ENCODE assay signal across 8 mouse cellular contexts in the genomic region with DNA sequence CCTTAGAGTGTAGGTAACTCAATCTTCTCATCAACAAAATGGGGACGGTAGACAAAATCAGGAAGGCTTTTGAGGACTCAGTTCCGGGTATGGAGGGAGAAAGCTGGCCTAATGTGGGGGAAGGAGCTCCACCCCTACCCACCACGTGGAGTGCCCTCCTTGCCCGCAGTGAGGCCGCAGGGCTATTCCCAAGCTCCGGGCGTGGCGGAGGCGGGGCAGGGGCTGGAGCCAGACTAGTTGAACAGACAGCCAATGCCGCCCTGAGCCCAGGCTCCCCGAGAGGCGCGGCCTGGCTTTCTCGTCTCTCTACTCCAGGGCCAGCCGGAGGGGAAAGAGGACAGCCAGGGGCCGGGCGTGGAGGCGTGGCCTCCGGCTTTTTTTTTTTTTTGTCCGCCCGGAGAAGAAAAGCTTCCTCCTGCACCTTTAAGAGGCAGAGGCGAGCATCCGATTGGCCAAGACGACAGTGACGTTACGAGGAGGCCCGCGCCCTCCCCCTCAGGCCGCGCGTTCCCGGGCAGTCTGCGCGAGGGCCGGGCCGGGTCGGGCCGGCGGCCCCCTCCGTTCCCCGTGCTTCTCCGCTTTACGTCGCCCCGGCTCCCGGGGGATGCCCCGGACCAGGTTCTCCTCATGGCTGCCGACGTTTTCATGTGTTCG. TPM values are rescaled to one million over a fixed set of nuclear protein-coding genes. Genes with fewer than 3 reads are reported as not detected.
DNase-seq lines count a peak whose midpoint lies in the region; ATAC-seq and TF ChIP-seq lines count a peak whose summit lies in the region.

A gene (plus strand): TSS at position 496 of the 654 bp plus-strand sequence.

- H3K9me3 ChIP-seq in hindbrain, postnatal 0 days (ENCODE audit: low read length) = no peaks in the 10 kb centered on the region

- peak; percentile 95 for ATAC-seq in hindbrain, postnatal 0 days
- peak; percentile 84 for ATAC-seq in megakaryocyte, adult 5-6 weeks (ENCODE audit: poor library complexity, severe bottlenecking)

- H3K27me3 ChIP-seq in hindbrain, postnatal 0 days (ENCODE audit: insufficient read depth, low read length) = no peaks in the 10 kb centered on the region

- peak within 1 kb of the TSS; percentile 84 for H3K4me2 ChIP-seq in hindbrain, postnatal 0 days (ENCODE audit: low read depth, low read length)

- peak within 1 kb of the TSS; percentile 84 for H3K9ac ChIP-seq in hindbrain, postnatal 0 days (replicated peaks; ENCODE audit: low read length)

- H3K4me3 ChIP-seq in gastrocnemius, adult 2 months = peak within 1 kb of the TSS; percentile 74
- peak within 1 kb of the TSS; percentile 68 for H3K4me3 ChIP-seq in hindbrain, postnatal 0 days (ENCODE audit: low read length)
- H3K4me3 ChIP-seq in left cerebral cortex, adult 2 months = peak within 1 kb of the TSS; percentile 90

- H3K36me3 ChIP-seq in hindbrain, postnatal 0 days (ENCODE audit: insufficient read depth, low read length) = no peaks in the 10 kb centered on the region

- peak; percentile 84 for DNase-seq in WW6 (ENCODE audit: low read depth, low spot score)
- peak; percentile 72 to 87 for DNase-seq in cerebellum, postnatal 4 days (ENCODE audit: low spot score in 2 of 2)
- DNase-seq in gastrocnemius, adult 2 months = peak; percentile 98
- peak; percentile 95 for DNase-seq in hindbrain, postnatal 0 days (ENCODE audit: low spot score)
- peak; percentile 85 to 89 for DNase-seq in left cerebral cortex, adult 2 months (ENCODE audit: extremely low spot score in 1 of 2, low spot score in 2 of 2)
- DNase-seq in right cerebral cortex, adult 2 months (ENCODE audit: low spot score in 2 of 2) = peak; percentile 87 to 93
- DNase-seq in urinary bladder, postnatal 14 days (ENCODE audit: low spot score) = peak; percentile 96

- no peak for TF ChIP-seq CTCF in gastrocnemius, adult 2 months (IDR thresholded peaks at IDR 0.05)
- TF ChIP-seq CTCF in hindbrain, postnatal 0 days (IDR thresholded peaks at IDR 0.05; ENCODE audit: low read depth) = 0 out of 2 replicates have a peak, but pooled peaks have one; percentile 22
- TF ChIP-seq CTCF in left cerebral cortex, adult 2 months (IDR thresholded peaks at IDR 0.05) = peak; percentile 6

- H3K27ac ChIP-seq in gastrocnemius, adult 2 months = peak within 1 kb of the TSS; percentile 98
- H3K27ac ChIP-seq in hindbrain, postnatal 0 days = peak within 1 kb of the TSS; percentile 65
- H3K27ac ChIP-seq in left cerebral cortex, adult 2 months = peak within 1 kb of the TSS; percentile 90

- WGBS in hindbrain, postnatal 0 days = under 1% methylated on average over 33 of the region's 50 CpGs

- peaks cover 28% of the 10 kb centered on the region for H3K4me1 ChIP-seq in hindbrain, postnatal 0 days (ENCODE audit: insufficient read depth, low read length)

- intact Hi-C loops in gastrocnemius, adult 2 months (cut with DNase I) = loop anchor here (5.0 kb wide), 1 partner anchor 38 kb away; no protein-coding TSS in a partner anchor
- intact Hi-C loops in left cerebral cortex, adult 2 months (cut with DNase I) = loop anchor here (5.0 kb wide), 1 partner anchor 38 kb away; no protein-coding TSS in a partner anchor

RNA-seq across cellular contexts. Expression of the gene that starts here (rescaled TPM):
- total RNA-seq in gastrocnemius, adult 2 months (2021) = 10 to 100 TPM; 55.7 to 66.0 TPM
- total RNA-seq in hindbrain, postnatal 0 days (2014; rRNA removed) = 16.8 and 17.9 TPM in 2 replicates
- polyA plus RNA-seq in hindbrain, postnatal 0 days (2015; fragmentation: Nextera tagmentation; extraction: Ambion mirVana) = 8.7 and 12.5 TPM in 2 replicates
- total RNA-seq in left cerebral cortex, adult 2 months (2021) = 10 to 100 TPM; 20.5 to 20.8 TPM
- total RNA-seq in megakaryocyte, adult 5-6 weeks (2015) = 37.0 and 40.0 TPM in 2 replicates
- total RNA-seq in megakaryocyte, adult 5-6 weeks (2017) = 11.7 and 15.9 TPM in 2 replicates

Comparison
In these comparisons a context has a peak if more than half of its experiments do, and no peak if none do; other contexts are left out.
1. Peak in every context shown above with its lines: DNase-seq, ATAC-seq, H3K4me3 ChIP-seq and H3K27ac ChIP-seq.